Mouse (Mus musculus) intestine, postnatal 0 days (tissue): Measurements from ENCODE around the gene Dctn5. TPM values are rescaled to one million over a fixed set of nuclear protein-coding genes. Genes with fewer than 3 reads are reported as not detected.
A peak's percentile ranks its signal among the peaks of the same experiment; 100 is the strongest.

Experiments used
- ATAC-seq: fragments of 200-750 bp; cut with Nextera tagmentation; 2 replicates; pipeline ENCODE4 v1.8.0; 2017; ENCODE audit warnings: mild to moderate bottlenecking, moderate TSS enrichment, moderate library complexity
- H3K27ac ChIP-seq: fragments of 300-500 bp; sonication (generic); 2 replicates; pipeline ENCODE4 v1.5.1; 2014; ENCODE audit warnings: mild to moderate bottlenecking, low read depth, low read length, moderate library complexity
- H3K27me3 ChIP-seq: fragments of 300-500 bp; sonication (generic); replicated peaks from 2 replicates; pipeline ENCODE4 v1.6.1; 2014; ENCODE audit warnings: low read length, mixed read lengths; ENCODE audit not compliant: control insufficient read depth, insufficient read depth
- H3K36me3 ChIP-seq: fragments of 300-500 bp; sonication (generic); 2 replicates; pipeline ENCODE4 v1.6.1; 2014; ENCODE audit warnings: mild to moderate bottlenecking, moderate library complexity; ENCODE audit not compliant: control insufficient read depth, insufficient read depth
- H3K4me1 ChIP-seq: fragments of 300-500 bp; sonication (generic); replicated peaks from 2 replicates; pipeline ENCODE4 v1.6.1; 2014; ENCODE audit warnings: antibody characterized with exemption, low read length, mixed read lengths; ENCODE audit not compliant: control insufficient read depth, insufficient read depth
- H3K4me2 ChIP-seq: fragments of 300-500 bp; sonication (generic); replicated peaks from 2 replicates; pipeline ENCODE4 v1.6.1; 2014; ENCODE audit warnings: low read depth, mild to moderate bottlenecking, moderate library complexity
- H3K4me3 ChIP-seq: fragments of 300-500 bp; sonication (generic); 2 replicates; pipeline ENCODE4 v1.5.1; 2014; ENCODE audit warnings: low read depth, low read length
- H3K9ac ChIP-seq: fragments of 300-500 bp; sonication (generic); 2 replicates; pipeline ENCODE4 v1.6.1; 2014; ENCODE audit warnings: mild to moderate bottlenecking, low read depth, low read length
- H3K9me3 ChIP-seq: fragments of 300-500 bp; sonication (generic); 2 replicates; pipeline ENCODE4 v1.6.1; 2016; ENCODE audit warnings: mixed run types; ENCODE audit not compliant: control insufficient read depth
- CTCF ChIP-seq: sonication (generic); IDR thresholded peaks from 2 replicates; pipeline ENCODE4 v1.5.1; 2016; ENCODE audit warnings: low read depth, mild to moderate bottlenecking, control low read depth, antibody characterized with exemption, moderate library complexity
- WGBS: fragments of 180-500 bp; shearing (Covaris S2); extraction: QIAGEN DNeasy Blood & Tissue Kit; methylation state at CpG from one replicate; pipeline ENCODE4 v1.1.7; 2014; 5-methylcytosine and 5-hydroxymethylcytosine counted together
- polyA plus RNA-seq: library from polyadenylated mRNA; unstranded; fragments of >200 nt; fragmentation: Nextera tagmentation; extraction: Ambion mirVana; gene quantifications from 2 replicates; pipeline ENCODE4 v1.2.1, GENCODE M21; 2015

The Dctn5 gene
- polyA plus RNA-seq, 1 experiment from 2014 or later = 59.4 TPM

- Histone ChIP-seq H3K36me3 (peaks cover 53% of the 10 kb centered on the region), H3K4me3 (no peak overlapping the region), H3K4me2 (no peak overlapping the region), H3K27ac (no peak overlapping the region), H3K9me3 (no peaks in the 10 kb centered on the region), H3K27me3 (no peaks in the 10 kb centered on the region), H3K4me1 (no peaks in the 10 kb centered on the region), H3K9ac (no peak overlapping the region)
- peak; percentile 70 for TF ChIP-seq CTCF
- WGBS = 66% methylated on average over 10 of the region's 10 CpGs
- ATAC-seq = no peak
These were observed 2.2 kb downstream of the Dctn5 start for GRCm38 (mm10) chr7:122135070-122135469.

- Histone ChIP-seq H3K27ac (no peak overlapping the region), H3K36me3 (peaks cover 70% of the 10 kb centered on the region), H3K27me3 (no peaks in the 10 kb centered on the region), H3K9ac (no peak overlapping the region), H3K9me3 (no peaks in the 10 kb centered on the region), H3K4me1 (no peaks in the 10 kb centered on the region), H3K4me3 (no peak overlapping the region), H3K4me2 (no peak overlapping the region)
- TF ChIP-seq CTCF = no peak
- ATAC-seq = no peak
These were observed 4.2 kb downstream of the Dctn5 start for GRCm38 (mm10) chr7:122137071-122137470.

- no peak for TF ChIP-seq CTCF
- H3K9ac ChIP-seq = no peak overlapping the region
- H3K36me3 ChIP-seq = peaks cover 80% of the 10 kb centered on the region
These were observed 5.3 kb downstream of the Dctn5 start for GRCm38 (mm10) chr7:122138190-122138589.

GRCm38 (mm10) chr7:122140991-122141390 lies 8.2 kb downstream of the Dctn5 start:
- no peak for ATAC-seq
- H3K9me3 ChIP-seq = no peaks in the 10 kb centered on the region

More at GRCm38 (mm10) chr7:122138190-122138589, 5.3 kb downstream of the Dctn5 start:
- Histone ChIP-seq H3K4me1 (no peaks in the 10 kb centered on the region), H3K27me3 (no peaks in the 10 kb centered on the region), H3K4me2 (no peak overlapping the region), H3K4me3 (no peak overlapping the region), H3K9me3 (no peaks in the 10 kb centered on the region), H3K27ac (no peak overlapping the region)
- WGBS = 91% methylated on average over 5 of the region's 5 CpGs
- no peak for ATAC-seq

GRCm38 (mm10) chr7:122152473-122152872 lies 19.6 kb downstream of the Dctn5 start:
- TF ChIP-seq CTCF = no peak
- no peak overlapping the region for H3K27ac ChIP-seq
- no peaks in the 10 kb centered on the region for H3K9me3 ChIP-seq
- no peak overlapping the region for H3K9ac ChIP-seq
- H3K27me3 ChIP-seq = no peaks in the 10 kb centered on the region
- 43% methylated on average over 4 of the region's 4 CpGs for WGBS
- H3K4me2 ChIP-seq = no peak overlapping the region
- H3K36me3 ChIP-seq = peaks cover 14% of the 10 kb centered on the region
- ATAC-seq = peak; percentile 95
- H3K4me3 ChIP-seq = no peak overlapping the region
- peaks cover 6% of the 10 kb centered on the region; the same call in 1 of the 2 replicates for H3K4me1 ChIP-seq

More at GRCm38 (mm10) chr7:122140991-122141390, 8.2 kb downstream of the Dctn5 start:
- no peak for TF ChIP-seq CTCF
- H3K36me3 ChIP-seq = peaks cover 91% of the 10 kb centered on the region
- H3K4me1 ChIP-seq = no peaks in the 10 kb centered on the region
- H3K27me3 ChIP-seq = no peaks in the 10 kb centered on the region
- no peak overlapping the region for H3K27ac ChIP-seq
- no peak overlapping the region for H3K4me3 ChIP-seq
- H3K4me2 ChIP-seq = no peak overlapping the region
- H3K9ac ChIP-seq = no peak overlapping the region

GRCm38 (mm10) chr7:122158488-122158887 lies 25.6 kb downstream of the Dctn5 start:
- peaks cover 7% of the 10 kb centered on the region; the same call in 1 of the 2 replicates for H3K36me3 ChIP-seq
- H3K4me3 ChIP-seq = peak overlapping the region; percentile 59
- TF ChIP-seq CTCF = no peak
- no peaks in the 10 kb centered on the region for H3K27me3 ChIP-seq
- H3K27ac ChIP-seq = peak overlapping the region; percentile 70; the same call in 1 of the 2 replicates
- no peaks in the 10 kb centered on the region; the same call in 1 of the 2 replicates for H3K4me1 ChIP-seq
- no peaks in the 10 kb centered on the region for H3K9me3 ChIP-seq
- 2% methylated on average over 13 of the region's 13 CpGs for WGBS
- peak overlapping the region; percentile 63 for H3K9ac ChIP-seq
- no peak for ATAC-seq
- peak overlapping the region; percentile 87 for H3K4me2 ChIP-seq
